In the genomic region with DNA sequence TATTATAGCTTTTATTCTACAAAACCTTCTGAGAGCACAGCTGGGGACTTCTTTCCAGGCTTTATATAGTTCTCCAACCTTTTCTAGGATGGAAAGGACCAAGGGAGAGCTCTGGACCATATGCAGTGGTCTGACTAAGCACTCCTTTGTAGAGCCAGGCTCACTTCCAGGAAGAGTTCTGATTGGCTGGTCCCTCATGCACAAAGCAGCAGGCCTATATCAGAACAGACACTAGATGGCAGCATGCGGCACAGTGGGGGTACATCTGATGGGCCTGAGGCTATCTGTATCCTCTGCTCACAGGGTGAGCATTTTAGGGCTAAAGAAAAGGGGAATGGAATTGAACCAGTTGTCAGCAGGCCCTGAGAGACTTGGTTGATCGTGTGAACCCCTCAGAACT, we compare ENCODE assay signal across 7 mouse cellular contexts. TPM values are rescaled to one million over a fixed set of nuclear protein-coding genes. Genes with fewer than 3 reads are reported as not detected.
DNase-seq lines count a peak whose midpoint lies in the region; ATAC-seq and TF ChIP-seq lines count a peak whose summit lies in the region.

No protein-coding gene starts in this region.

- no peak overlapping the region for H3K27ac ChIP-seq in left cerebral cortex, adult 2 months
- H3K27ac ChIP-seq in small intestine, adult 2 months (ENCODE audit: insufficient read depth, low read depth, low read length), result no peak overlapping the region

- 27% methylated on average over 2 of the region's 2 CpGs for WGBS in small intestine, adult 2 months

- no peaks in the 10 kb centered on the region for H3K27me3 ChIP-seq in small intestine, adult 2 months (ENCODE audit: control insufficient read depth, insufficient read depth, low read length)

- H3K4me3 ChIP-seq in left cerebral cortex, adult 2 months, result no peak overlapping the region
- no peak overlapping the region for H3K4me3 ChIP-seq in small intestine, adult 2 months (ENCODE audit: low read depth, low read length)

- H3K4me1 ChIP-seq in small intestine, adult 2 months (ENCODE audit: control insufficient read depth, insufficient read depth, insufficient read length, low read length), result no peaks in the 10 kb centered on the region

- peak; percentile 41 for ATAC-seq in inflammation-experienced regulatory T-cells, adult 6 months
- ATAC-seq in megakaryocyte-erythroid progenitor cell, adult 5-6 weeks (replicated peaks; ENCODE audit: low FRiP score, low TSS enrichment, poor library complexity, severe bottlenecking), result peak; percentile 99

- no peaks in the 10 kb centered on the region for H3K36me3 ChIP-seq in small intestine, adult 2 months (ENCODE audit: control insufficient read depth, insufficient read depth, low read length)

- peak; percentile 85 for TF ChIP-seq CTCF in left cerebral cortex, adult 2 months (IDR thresholded peaks at IDR 0.05)
- TF ChIP-seq CTCF in small intestine, adult 2 months (IDR thresholded peaks at IDR 0.05; ENCODE audit: extremely low read depth, insufficient read length, insufficient replicate concordance, low read depth, low read length), result peak; percentile 58; the same call in 1 of the 2 replicates

- intact Hi-C loops in left cerebral cortex, adult 2 months (cut with DNase I), result no loop called here

- TF ChIP-seq POLR2A in small intestine, adult 2 months (IDR thresholded peaks at IDR 0.05; ENCODE audit: low read depth, low read length), result no peak

- peak; percentile 69 for DNase-seq in T-cell, adult 2 months (ENCODE audit: low spot score)
- DNase-seq in cerebellum, adult 8-10 months, result peak; percentile 71
- DNase-seq in frontal cortex, postnatal 10 days (ENCODE audit: low spot score in 2 of 2), result peak; percentile 54 to 72
- DNase-seq in left cerebral cortex, adult 2 months (ENCODE audit: extremely low spot score in 1 of 2, low spot score in 2 of 2), result peak; percentile 77 to 82

RNA-seq across cellular contexts. Expression of a gene that starts 47.6 kb away (rescaled TPM):
- polyA plus RNA-seq in inflammation-experienced regulatory T-cells, adult 6 months (2017; shearing (Covaris generic)), result not detected
- not detected for total RNA-seq in left cerebral cortex, adult 2 months (2021)
- not detected in 2 replicates for total RNA-seq in megakaryocyte-erythroid progenitor cell, adult 5-6 weeks (2014; fragmentation: Nextera tagmentation)
- not detected in 2 replicates for total RNA-seq in megakaryocyte-erythroid progenitor cell, adult 5-6 weeks (2017)
- polyA plus RNA-seq in small intestine, adult 2 months (2012; rRNA removed), result not detected in 2 replicates
